Mouse (Mus musculus) forebrain, embryonic 10.5 days (tissue): ENCODE results near the gene Sirpa. TPM values are rescaled to one million over a fixed set of nuclear protein-coding genes. Genes with fewer than 3 reads are reported as not detected.

Source experiments
- DNase-seq: peaks from one replicate; pipeline ENCODE4 v3.0.0-alpha.2; 2017; ENCODE audit warnings: low spot score; ENCODE audit errors: extremely low spot score
- H3K27ac ChIP-seq: fragments of 300-500 bp; sonication (generic); 2 replicates; pipeline ENCODE4 v1.5.1; 2016; ENCODE audit warnings: mild to moderate bottlenecking
- H3K27me3 ChIP-seq: fragments of 300-500 bp; sonication (generic); 2 replicates; pipeline ENCODE4 v1.6.1; 2016; ENCODE audit warnings: mild to moderate bottlenecking; ENCODE audit not compliant: poor library complexity, severe bottlenecking
- H3K36me3 ChIP-seq: fragments of 300-500 bp; sonication (generic); replicated peaks from 2 replicates; pipeline ENCODE4 v1.6.1; 2016; ENCODE audit warnings: mild to moderate bottlenecking, moderate library complexity
- H3K4me1 ChIP-seq: fragments of 300-500 bp; sonication (generic); 2 replicates; pipeline ENCODE4 v1.6.1; 2016
- H3K4me3 ChIP-seq: fragments of 300-500 bp; sonication (generic); 2 replicates; pipeline ENCODE4 v1.5.1; 2016; ENCODE audit warnings: mild to moderate bottlenecking, moderate library complexity
- H3K9me3 ChIP-seq: fragments of 300-500 bp; sonication (generic); 2 replicates; pipeline ENCODE4 v1.6.1; 2016; ENCODE audit warnings: mild to moderate bottlenecking, moderate library complexity
- WGBS: fragments of 180-500 bp; shearing (Covaris S2); methylation state at CpG from one replicate; pipeline ENCODE4 v1.1.7; 2016; 5-methylcytosine and 5-hydroxymethylcytosine counted together
- polyA plus RNA-seq: library from polyadenylated mRNA; unstranded; fragments of >200 nt; fragmentation: Nextera tagmentation; extraction: Ambion mirVana; gene quantifications from 2 replicates; pipeline ENCODE4 v1.2.1, GENCODE M21; 2016

The Sirpa gene
- polyA plus RNA-seq, 1 experiment from 2014 or later: 16.0 TPM

DNA sequence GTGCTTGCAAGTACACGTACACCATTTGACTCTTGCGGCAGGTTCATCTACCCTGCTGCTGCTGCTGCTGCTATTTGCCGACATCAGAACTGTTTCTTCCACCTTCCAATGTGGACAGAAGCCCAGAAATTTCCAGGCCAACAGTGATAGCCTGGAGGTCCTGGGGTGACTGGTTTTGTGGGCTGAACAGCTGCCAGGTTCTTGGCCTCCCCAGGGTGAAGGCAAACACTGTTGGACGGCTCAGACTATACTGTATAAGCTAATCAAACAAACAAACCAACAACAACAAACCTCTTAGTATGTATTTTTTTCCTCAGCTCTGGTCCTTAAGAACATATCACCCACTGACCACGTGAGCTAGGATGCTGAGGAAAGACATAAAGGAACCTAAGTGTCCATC lies 86.4 kb downstream of the Sirpa start:
- H3K4me3 ChIP-seq: no peak overlapping the region
- H3K36me3 ChIP-seq: no peaks in the 10 kb centered on the region
- DNase-seq: no peak
- no peak overlapping the region for H3K27ac ChIP-seq
- 88% methylated on average over 5 of the region's 5 CpGs for WGBS
- H3K9me3 ChIP-seq: no peaks in the 10 kb centered on the region
- H3K4me1 ChIP-seq: peaks cover 16% of the 10 kb centered on the region
- peaks cover 6% of the 10 kb centered on the region for H3K27me3 ChIP-seq

DNA sequence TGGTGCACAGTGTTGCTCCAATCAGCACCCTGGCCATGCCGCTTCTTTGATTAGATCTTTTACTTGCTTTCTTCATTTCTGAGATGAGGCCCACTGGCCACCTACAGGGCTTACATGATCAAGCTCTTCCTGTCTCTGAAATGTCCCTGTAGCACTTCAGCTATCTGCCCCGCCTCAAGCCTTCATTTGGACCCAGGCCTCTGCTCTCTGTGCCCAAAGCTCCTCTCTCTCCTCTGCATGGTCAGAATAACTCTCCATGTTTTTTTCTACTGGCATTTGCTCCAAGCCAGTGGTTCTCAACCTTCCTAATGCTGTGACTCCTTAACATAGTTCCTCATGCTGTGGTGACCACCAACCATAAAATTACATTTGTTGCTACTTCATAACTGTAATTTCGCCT lies 87.6 kb downstream of the Sirpa start:
- Histone ChIP-seq H3K9me3 (no peaks in the 10 kb centered on the region), H3K4me1 (peaks cover 16% of the 10 kb centered on the region), H3K27ac (no peak overlapping the region), H3K4me3 (no peak overlapping the region), H3K27me3 (peaks cover 6% of the 10 kb centered on the region), H3K36me3 (no peaks in the 10 kb centered on the region)
- 88% methylated on average over 3 of the region's 3 CpGs for WGBS
- no peak for DNase-seq

Other genes with a start within 250 kb of the Sirpa start
- 0.15 TPM in 1 of 2 replicates, not detected in the other for gene Il1b, start 221.7 kb upstream of the Sirpa start, polyA plus RNA-seq
- gene F830045P16Rik, start 56.2 kb upstream of the Sirpa start, polyA plus RNA-seq: not detected in 2 replicates
- 0.06 and 0.07 TPM in 2 replicates for gene Pdyn, start 107.0 kb downstream of the Sirpa start, polyA plus RNA-seq
- gene Stk35, start 207.7 kb downstream of the Sirpa start, polyA plus RNA-seq: 11.0 and 13.8 TPM in 2 replicates